Mouse (Mus musculus) myocyte (in vitro differentiated cells): ENCODE measurements around the gene Fgf6. TPM values are rescaled to one million over a fixed set of nuclear protein-coding genes. Genes with fewer than 3 reads are reported as not detected.

Experiments
- H3K27me3 ChIP-seq: one replicate; pipeline ENCODE4 v1.6.1; 2011; ENCODE audit not compliant: control insufficient read depth, insufficient read depth, insufficient read length
- H3K36me3 ChIP-seq: one replicate; pipeline ENCODE4 v1.6.1; 2011; ENCODE audit not compliant: control insufficient read depth, insufficient read depth
- H3K4me2 ChIP-seq: one replicate; pipeline ENCODE4 v1.6.1; 2011; ENCODE audit warnings: low read depth, control low read depth
- H3K4me3 ChIP-seq: one replicate; pipeline ENCODE4 v1.5.1; 2011; ENCODE audit warnings: mild to moderate bottlenecking, control low read depth, moderate library complexity
- H3K79me2 ChIP-seq: one replicate; pipeline ENCODE4 v1.6.1; 2011; ENCODE audit not compliant: control insufficient read depth, insufficient read depth
- H3ac ChIP-seq: one replicate; pipeline ENCODE4 v1.6.1; 2011; ENCODE audit not compliant: control insufficient read depth, insufficient read length
- CEBPB ChIP-seq: IDR thresholded peaks from 2 replicates; pipeline ENCODE4 v1.6.1; 2011; ENCODE audit warnings: mild to moderate bottlenecking, moderate library complexity; ENCODE audit not compliant: poor library complexity, insufficient read depth, severe bottlenecking
- E2F4 ChIP-seq: IDR thresholded peaks from one replicate; pipeline ENCODE4 v1.6.1; 2011; ENCODE audit warnings: mild to moderate bottlenecking, control low read depth, moderate library complexity; ENCODE audit not compliant: insufficient read depth
- MAX ChIP-seq: IDR thresholded peaks from one replicate; pipeline ENCODE4 v1.6.1; 2011; ENCODE audit warnings: low read depth, mild to moderate bottlenecking, control low read depth
- MYOD1 ChIP-seq, 3 experiments: IDR thresholded peaks; one replicate each; pipeline ENCODE4 v1.6.1; 2011; ENCODE audit warnings: control low read depth in 2 of 3, low read depth in 2 of 3, mild to moderate bottlenecking in 2 of 3, moderate library complexity in 1 of 3; ENCODE audit not compliant: insufficient read length in 2 of 3, control insufficient read depth in 1 of 3
- MYOG ChIP-seq, 3 experiments: IDR thresholded peaks; one replicate each; pipeline ENCODE4 v1.6.1; 2011; ENCODE audit warnings: control low read depth in 2 of 3, low read depth in 2 of 3, mild to moderate bottlenecking in 2 of 3; ENCODE audit not compliant: insufficient read length in 2 of 3, control insufficient read depth in 1 of 3, insufficient read depth in 1 of 3
- POLR2A ChIP-seq: IDR thresholded peaks from one replicate; pipeline ENCODE4 v1.6.1; 2011; ENCODE audit warnings: low read depth, mild to moderate bottlenecking, control low read depth, moderate library complexity; ENCODE audit not compliant: insufficient read length
- POLR2AphosphoS2 ChIP-seq: IDR thresholded peaks from one replicate; pipeline ENCODE4 v1.6.1; 2011; ENCODE audit warnings: low read depth, control low read depth; ENCODE audit not compliant: insufficient read length
- REST ChIP-seq: IDR thresholded peaks from one replicate; pipeline ENCODE4 v1.6.1; 2011; ENCODE audit warnings: mild to moderate bottlenecking, control low read depth, moderate library complexity; ENCODE audit not compliant: insufficient read depth, insufficient read length
- SRF ChIP-seq: IDR thresholded peaks from one replicate; pipeline ENCODE4 v1.6.1; 2011; ENCODE audit warnings: low read depth; ENCODE audit not compliant: control insufficient read depth, insufficient read length
- TCF12 ChIP-seq: IDR thresholded peaks from one replicate; pipeline ENCODE4 v1.6.1; 2011; ENCODE audit warnings: mild to moderate bottlenecking, control low read depth; ENCODE audit not compliant: poor library complexity, insufficient read depth, severe bottlenecking
- TCF3 ChIP-seq: IDR thresholded peaks from one replicate; pipeline ENCODE4 v1.6.1; 2011; ENCODE audit warnings: low read depth, control low read depth; ENCODE audit not compliant: insufficient read length
- USF1 ChIP-seq: IDR thresholded peaks from one replicate; pipeline ENCODE4 v1.6.1; 2011; ENCODE audit warnings: low read depth, mild to moderate bottlenecking, control low read depth, moderate library complexity
- polyA plus RNA-seq: library from polyadenylated mRNA; unstranded; fragments of >200 nt; fragmentation: generic; extraction: Trizol; gene quantifications from one replicate; pipeline ENCODE4 v1.2.1, GENCODE M21; 2012; ENCODE audit warnings: missing spikeins

Fgf6 gene
- polyA plus RNA-seq, 1 experiment: not detected

GRCm38 (mm10) chr6:126995494-126995893, 19.9 kb upstream of the Fgf6 start:
- H3K27me3 ChIP-seq: no peaks in the 10 kb centered on the region
- no peak overlapping the region for H3K4me3 ChIP-seq
- no peak for TF ChIP-seq MYOD1 (IDR thresholded peaks at IDR 0.05; ENCODE audit: control insufficient read depth in 1 of 3, insufficient read length in 2 of 3, low read depth in 2 of 3)
- no peak for TF ChIP-seq USF1
- TF ChIP-seq CEBPB: no peak
- no peak for TF ChIP-seq MYOG (IDR thresholded peaks at IDR 0.05; ENCODE audit: control insufficient read depth in 1 of 3, insufficient read depth in 1 of 3, insufficient read length in 2 of 3, low read depth in 2 of 3)
- no peak for TF ChIP-seq REST
- no peak for TF ChIP-seq POLR2A
- TF ChIP-seq TCF3: no peak
- no peaks in the 10 kb centered on the region for H3K79me2 ChIP-seq
- H3ac ChIP-seq: no peak overlapping the region
- H3K36me3 ChIP-seq: no peaks in the 10 kb centered on the region
- no peak overlapping the region for H3K4me2 ChIP-seq

- TF ChIP-seq SRF (no peak), MYOD1 (IDR thresholded peaks at IDR 0.05; ENCODE audit: control insufficient read depth in 1 of 3, insufficient read length in 2 of 3, low read depth in 2 of 3) (no peak), MYOG (IDR thresholded peaks at IDR 0.05; ENCODE audit: control insufficient read depth in 1 of 3, insufficient read depth in 1 of 3, insufficient read length in 2 of 3, low read depth in 2 of 3) (no peak), POLR2A (no peak), MAX (no peak), E2F4 (no peak), USF1 (no peak), REST (no peak), TCF3 (no peak)
- H3ac ChIP-seq: no peak overlapping the region
- no peaks in the 10 kb centered on the region for H3K79me2 ChIP-seq
- H3K4me3 ChIP-seq: no peak overlapping the region
- H3K4me2 ChIP-seq: no peak overlapping the region
- no peaks in the 10 kb centered on the region for H3K27me3 ChIP-seq
- no peaks in the 10 kb centered on the region for H3K36me3 ChIP-seq
Observed at GRCm38 (mm10) chr6:126996399-126996798, 19.0 kb upstream of the Fgf6 start.

- Histone ChIP-seq H3ac (no peak overlapping the region), H3K27me3 (peaks cover 5% of the 10 kb centered on the region), H3K4me2 (no peak overlapping the region), H3K4me3 (no peak overlapping the region), H3K79me2 (no peaks in the 10 kb centered on the region), H3K36me3 (no peaks in the 10 kb centered on the region)
- no peak for TF ChIP-seq SRF
- no peak for TF ChIP-seq MYOG (IDR thresholded peaks at IDR 0.05; ENCODE audit: control insufficient read depth in 1 of 3, insufficient read depth in 1 of 3, insufficient read length in 2 of 3, low read depth in 2 of 3)
- no peak for TF ChIP-seq TCF12
- no peak for TF ChIP-seq MAX
- no peak for TF ChIP-seq USF1
Observed at GRCm38 (mm10) chr6:127005646-127006045, 9.7 kb upstream of the Fgf6 start.

GRCm38 (mm10) chr6:127006551-127006950, 8.8 kb upstream of the Fgf6 start:
- Histone ChIP-seq H3ac (no peak overlapping the region), H3K36me3 (no peaks in the 10 kb centered on the region), H3K4me2 (no peak overlapping the region), H3K79me2 (no peaks in the 10 kb centered on the region), H3K27me3 (peaks cover 5% of the 10 kb centered on the region), H3K4me3 (no peak overlapping the region)
- TF ChIP-seq CEBPB (no peak), E2F4 (no peak), MYOD1 (IDR thresholded peaks at IDR 0.05; ENCODE audit: control insufficient read depth in 1 of 3, insufficient read length in 2 of 3, low read depth in 2 of 3) (no peak), REST (no peak), MAX (no peak), POLR2AphosphoS2 (no peak), MYOG (IDR thresholded peaks at IDR 0.05; ENCODE audit: control insufficient read depth in 1 of 3, insufficient read depth in 1 of 3, insufficient read length in 2 of 3, low read depth in 2 of 3) (no peak), TCF12 (no peak), SRF (no peak), POLR2A (no peak), USF1 (no peak), TCF3 (no peak)

GRCm38 (mm10) chr6:127010021-127010420, 5.4 kb upstream of the Fgf6 start:
- Histone ChIP-seq H3ac (no peak overlapping the region), H3K4me2 (no peak overlapping the region), H3K79me2 (no peaks in the 10 kb centered on the region), H3K4me3 (no peak overlapping the region), H3K27me3 (peaks cover 18% of the 10 kb centered on the region), H3K36me3 (no peaks in the 10 kb centered on the region)
- no peak for TF ChIP-seq TCF12
